Mouse (Mus musculus): ENCODE measurements around the gene Lysmd4.
"Not testable (repeated sequence)": the region's sequence is repeated elsewhere in the genome, so short reads cannot be mapped to it uniquely, and the experiment has no call there.

Gene Lysmd4

DNA sequence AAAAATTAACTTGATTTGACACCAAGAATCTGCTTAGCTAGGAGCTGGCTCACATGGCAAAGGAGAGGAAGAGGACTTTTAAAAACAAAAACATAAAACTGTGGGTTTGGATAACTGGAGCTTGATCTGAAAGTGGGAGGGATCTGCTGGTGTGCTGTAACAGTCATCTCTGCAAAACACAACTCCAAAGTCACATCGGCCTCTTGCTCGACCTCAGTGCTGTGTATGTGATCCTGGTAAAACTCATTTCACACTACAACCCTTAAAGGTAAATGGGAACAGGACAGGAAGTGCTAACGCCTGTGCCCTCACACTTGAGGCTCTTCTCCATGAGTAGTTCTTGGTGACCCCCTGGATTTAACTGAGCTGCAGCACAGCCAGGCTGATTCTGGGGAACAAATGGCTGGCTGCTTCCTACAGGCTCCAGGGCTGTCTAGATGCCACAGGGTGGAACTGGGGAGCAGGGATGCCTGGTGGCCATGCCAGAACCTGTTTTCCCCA is 8.3 kb downstream of the Lysmd4 start:
- DNase-seq (ENCODE audit: low read depth): no peak

DNA sequence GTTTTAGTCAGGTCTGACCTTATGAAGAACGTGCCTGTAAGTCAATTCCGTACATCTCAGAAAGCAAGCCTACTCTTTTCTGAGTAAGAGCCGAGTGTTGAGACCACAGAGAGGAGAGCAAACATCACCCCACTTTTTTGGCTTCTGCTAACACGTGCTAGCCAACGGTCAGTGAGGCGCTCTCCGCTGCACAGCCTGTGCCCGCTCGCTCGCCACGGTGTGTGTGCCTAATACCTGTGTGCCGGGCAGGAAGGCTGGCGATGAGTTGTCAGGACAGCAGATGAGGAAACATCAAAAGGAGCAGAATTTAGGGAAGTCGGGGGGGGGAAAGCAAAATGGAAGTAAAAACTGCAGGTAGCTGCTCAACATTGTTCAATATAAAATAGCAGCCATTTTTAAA is 10.2 kb downstream of the Lysmd4 start:
- DNase-seq (ENCODE audit: low read depth): no peak

DNA sequence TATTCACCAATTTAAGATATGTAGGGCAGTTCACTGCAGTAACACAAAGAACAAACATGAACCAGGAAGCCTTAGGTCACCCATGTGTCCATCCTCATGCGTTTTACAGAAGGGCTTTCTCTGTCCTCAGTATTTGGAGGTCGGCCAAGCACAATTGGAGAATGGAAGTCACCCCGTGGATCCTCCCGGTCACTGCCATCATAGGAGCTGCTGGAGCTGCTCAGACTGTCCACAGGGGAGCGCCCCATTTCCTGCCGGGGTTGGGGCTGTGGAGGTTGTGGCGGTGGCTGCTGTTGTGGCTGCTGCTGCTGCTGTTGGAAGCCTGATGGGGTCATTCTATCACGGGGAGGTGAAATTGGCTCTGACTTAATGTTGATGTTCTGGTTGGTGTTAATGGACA is 12.5 kb downstream of the Lysmd4 start:
- peak; percentile 16 for DNase-seq (ENCODE audit: low read depth)

DNA sequence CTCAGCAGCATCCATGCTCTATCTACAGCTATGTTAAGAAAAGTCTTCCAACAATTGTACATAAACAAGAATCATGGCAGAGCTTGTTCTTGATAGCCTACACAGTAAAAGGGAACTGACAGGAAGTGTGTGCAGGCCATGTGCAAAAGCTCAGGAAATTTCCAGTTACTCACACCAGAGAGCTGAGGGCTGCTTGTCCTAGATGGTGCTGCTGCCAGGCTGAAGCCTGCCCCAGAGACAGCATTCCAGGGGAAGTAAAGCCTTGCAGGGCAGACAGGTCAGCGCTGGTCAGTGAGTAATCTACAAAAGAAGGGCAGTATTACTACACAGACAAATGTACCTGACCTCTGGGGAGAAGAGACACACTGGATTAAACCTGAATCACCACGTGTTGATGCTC is 14.0 kb downstream of the Lysmd4 start:
- no peak for DNase-seq (ENCODE audit: low read depth)

DNA sequence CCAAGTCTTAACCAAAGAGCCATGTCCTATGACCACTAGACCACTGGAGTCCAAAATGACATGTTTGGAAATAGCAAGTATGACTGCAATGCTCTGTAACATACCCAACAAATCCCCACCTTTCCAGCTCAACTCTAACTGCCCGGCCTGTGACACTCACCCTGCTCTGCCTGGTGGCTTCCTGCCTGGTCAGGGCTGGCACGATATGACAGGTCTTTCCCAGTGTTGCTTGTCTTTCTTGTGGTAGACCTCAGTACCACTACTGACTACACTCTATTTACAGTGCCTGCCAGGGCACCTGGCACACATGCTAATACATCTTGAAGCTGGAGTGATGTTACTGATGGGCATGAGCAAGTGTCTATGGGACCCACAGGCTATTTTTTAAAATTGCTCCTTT is 15.4 kb downstream of the Lysmd4 start:
- peak; percentile 72 for DNase-seq (ENCODE audit: low read depth)

DNA sequence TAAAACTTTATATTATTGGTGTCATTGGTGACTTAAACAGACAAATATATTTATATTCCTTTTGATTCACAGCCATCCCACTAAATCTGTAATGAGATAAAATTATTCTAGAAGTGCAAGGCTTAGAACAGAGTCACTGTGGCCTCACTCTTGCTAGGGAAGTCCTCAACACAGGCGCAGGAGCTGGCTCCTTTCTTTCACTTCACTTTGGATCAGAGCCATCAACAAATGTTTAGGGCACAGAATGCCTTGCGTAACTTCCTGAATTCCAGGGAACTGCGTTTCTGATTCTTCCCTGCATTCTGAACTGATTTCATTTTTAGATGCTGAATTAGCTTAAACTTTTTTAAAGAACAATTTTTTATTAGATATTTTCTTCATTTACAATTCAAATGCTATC is 19.6 kb downstream of the Lysmd4 start:
- DNase-seq (ENCODE audit: low read depth): no peak

DNA sequence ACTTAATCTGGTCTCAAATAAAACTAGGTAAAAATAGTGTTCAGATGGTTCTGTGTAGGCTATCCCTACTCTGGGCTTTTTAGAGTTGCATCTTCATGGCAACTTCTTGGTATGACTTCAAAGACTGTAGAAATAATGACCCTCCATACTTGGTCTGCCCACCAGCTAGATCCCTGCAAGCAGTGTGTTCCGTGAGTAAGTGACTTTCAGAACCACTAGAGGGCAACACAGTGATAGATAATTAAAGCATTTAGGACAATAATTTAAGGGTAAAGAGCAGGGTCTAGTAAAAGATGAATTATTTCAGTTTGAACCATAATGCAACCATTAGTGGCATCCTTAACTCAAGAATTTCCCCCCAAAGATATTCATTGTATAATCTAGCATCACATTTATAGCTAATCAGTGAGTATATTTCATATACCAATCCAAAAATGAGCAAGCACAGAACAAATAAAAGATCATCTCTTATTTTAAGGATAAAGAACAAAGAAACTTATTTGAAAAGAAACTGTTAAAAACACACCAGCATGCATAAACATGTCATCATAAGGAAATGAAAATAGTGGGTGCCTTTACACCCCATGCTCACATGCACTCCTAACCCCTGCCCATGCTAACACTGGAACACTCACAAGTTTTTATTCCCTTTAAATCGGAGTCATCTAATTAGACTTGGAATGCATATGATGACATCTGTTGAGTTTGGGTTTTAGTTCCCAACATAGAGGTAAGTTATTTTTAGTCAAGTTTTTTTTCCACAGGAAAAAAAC is 21.0 kb downstream of the Lysmd4 start:
- peak; percentile 59 for DNase-seq (ENCODE audit: low read depth)

DNA sequence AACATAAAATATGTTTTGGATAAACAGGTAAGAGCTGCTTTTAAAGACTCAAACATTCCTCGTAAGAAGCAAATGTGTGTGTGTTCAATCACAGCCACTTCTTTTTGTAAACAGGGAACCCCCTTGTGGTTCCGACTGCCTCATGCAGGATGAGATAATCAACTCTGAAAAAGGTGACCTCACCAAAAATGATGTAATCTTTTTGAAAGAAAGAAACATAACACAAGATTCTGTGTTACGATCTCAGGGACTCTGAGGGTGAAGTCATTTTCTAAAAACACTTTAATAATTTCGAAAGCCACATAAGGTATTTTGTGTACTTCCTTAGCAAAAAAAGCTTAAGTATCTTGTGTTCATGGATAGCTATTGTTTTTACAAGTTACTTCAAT is 21.5 kb downstream of the Lysmd4 start:
- peak; percentile 84 for DNase-seq (ENCODE audit: low read depth)

DNA sequence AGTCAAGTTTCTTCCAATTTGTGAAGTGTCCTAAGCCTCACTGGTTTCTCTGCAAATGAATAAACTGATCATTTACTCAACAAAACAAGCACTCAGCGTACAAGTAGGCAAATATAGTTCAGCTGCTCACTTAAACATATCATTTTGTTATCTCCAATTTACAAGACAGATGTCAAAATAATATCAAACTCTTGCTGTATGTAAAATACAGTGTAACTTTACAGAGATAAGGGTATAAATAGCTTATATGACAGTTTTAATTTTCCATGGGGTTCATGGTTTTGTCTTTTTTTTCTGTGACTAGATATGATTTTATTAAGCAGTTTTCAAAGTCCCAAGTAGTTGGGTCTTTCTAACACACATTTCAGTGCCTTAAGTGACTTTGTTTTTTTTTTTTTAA is 22.9 kb downstream of the Lysmd4 start:
- DNase-seq (ENCODE audit: low read depth): no peak

DNA sequence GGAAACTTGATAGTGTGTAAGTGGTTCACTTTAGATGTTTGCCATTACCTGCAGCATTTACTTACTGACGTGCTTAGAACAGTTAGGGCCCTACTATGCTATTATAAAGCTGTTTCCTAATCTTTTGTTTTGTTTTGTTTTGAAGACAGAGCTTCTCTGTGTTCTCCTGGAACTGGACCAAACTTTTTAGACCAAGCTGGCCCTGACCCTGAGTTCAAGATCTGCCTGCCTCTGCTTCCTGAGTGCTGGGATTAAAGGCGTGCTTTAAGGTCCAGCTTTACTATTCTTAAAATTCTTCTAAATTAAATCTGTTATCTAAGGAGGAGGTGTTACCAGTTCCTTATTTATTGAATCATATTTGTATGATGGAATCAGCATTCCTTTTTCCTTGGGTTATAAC is 23.7 kb downstream of the Lysmd4 start:
- no peak for DNase-seq (ENCODE audit: low read depth)

DNA sequence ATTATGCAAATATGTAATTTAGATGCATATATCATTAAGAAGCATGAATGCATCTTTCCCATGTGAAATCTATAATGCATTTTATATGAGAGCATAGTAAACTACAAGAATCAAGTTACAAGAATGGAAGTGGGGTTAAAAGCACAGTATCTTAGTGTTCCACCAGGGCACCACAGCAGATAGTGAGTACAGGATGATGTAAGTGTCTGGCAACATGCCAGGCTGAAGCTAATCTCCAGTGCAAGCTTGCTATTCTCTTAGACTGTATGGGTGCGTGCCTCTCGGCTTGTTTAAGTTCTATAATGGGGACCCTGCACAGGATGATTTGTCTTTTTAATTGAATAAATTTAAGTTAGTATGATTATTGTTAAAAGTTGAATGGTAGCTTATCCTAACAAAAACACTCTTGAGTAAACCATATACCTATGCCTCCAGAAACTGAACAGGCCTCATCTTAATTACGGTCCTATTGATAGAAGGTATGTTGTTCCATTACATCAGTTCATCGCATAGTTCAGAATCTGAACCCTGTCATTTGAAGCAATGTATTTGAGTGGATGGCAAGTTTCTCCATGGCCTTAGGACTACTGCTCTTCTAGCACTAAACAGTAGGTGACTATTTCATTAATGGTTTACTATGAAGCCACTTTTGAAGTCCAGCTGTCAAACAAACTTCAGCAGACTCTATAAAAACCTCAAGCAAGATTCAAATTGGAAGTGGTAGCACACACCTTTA is 37.7 kb downstream of the Lysmd4 start:
- DNase-seq (ENCODE audit: low read depth): peak; percentile 85

DNA sequence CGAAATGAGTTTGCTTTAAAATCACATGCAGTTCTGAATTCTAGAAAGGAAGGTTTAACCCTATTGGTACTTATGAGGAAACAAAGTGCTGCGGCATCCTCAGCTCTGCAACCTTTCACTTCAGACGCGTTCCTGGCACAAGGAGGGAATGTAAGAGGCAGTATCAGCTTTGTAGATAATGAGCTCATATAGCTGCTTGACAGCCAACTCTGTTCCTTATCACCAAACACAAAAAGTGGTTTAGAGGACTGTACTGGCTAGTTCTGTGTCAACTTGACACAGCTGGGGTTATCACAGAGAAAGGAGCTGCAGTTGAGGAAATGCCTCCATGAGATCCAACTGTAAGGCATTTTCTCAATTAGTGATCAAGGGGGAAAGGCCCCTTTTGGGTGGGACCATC is 48.1 kb downstream of the Lysmd4 start:
- DNase-seq (ENCODE audit: low read depth): not testable (repeated sequence)

DNA sequence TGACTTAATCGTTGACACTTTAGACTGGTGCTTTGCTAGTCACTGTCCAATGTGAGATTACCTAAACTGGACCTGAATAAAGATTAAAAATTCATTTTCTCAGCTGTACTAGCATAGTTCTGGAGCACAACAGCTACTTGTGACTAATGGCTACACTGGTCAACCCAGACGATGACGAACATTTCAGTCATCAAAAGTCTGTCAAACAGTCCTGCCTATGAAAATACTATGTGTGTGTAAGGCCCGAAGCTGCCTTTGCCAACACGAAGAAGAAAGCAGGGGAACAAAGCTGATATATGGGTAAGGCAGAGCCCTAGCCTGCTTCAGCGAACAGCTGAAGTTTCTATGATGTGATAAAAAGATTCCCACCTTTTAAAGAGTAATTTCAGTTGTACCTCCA is 61.2 kb downstream of the Lysmd4 start:
- DNase-seq (ENCODE audit: low read depth): no peak

DNA sequence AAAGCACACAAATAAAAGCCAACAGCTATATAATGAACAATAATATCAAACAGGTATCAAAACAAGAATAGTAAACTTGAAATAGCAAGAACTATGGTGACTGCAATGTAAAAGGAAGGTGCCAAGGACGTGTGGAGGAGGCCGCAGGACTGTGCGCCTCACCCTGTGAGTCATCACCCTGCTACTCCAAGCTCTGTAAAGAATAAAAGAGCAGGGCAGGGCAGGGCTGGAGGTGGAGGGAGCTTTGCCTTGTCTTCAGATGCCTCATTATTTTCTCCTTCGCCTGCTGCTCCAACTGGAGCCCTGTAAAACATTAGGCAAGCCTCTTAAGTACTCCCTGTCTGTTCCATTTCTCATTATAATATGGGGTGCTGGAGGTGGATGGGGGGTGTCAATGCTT is 65.1 kb downstream of the Lysmd4 start:
- DNase-seq (ENCODE audit: low read depth): peak; percentile 55

DNA sequence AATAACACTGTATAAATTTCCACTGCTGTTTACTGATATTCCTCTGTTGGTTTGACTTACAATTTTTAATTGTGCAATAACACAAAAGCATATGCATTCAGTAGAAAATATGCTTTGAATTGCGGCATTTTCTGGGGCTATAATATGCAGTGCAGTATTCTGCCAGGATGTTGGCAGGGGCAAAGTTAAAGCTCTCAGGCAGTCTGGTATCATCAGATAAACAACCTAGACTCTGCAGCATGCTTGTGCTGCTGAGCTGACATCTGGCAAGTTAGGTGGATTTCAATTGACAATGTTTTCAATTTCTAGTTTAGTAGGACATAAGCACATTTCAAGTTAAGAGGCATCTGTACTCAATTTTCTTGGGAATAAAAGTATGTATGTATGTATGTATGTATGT is 69.0 kb downstream of the Lysmd4 start:
- DNase-seq (ENCODE audit: low read depth): peak; percentile 24

DNA sequence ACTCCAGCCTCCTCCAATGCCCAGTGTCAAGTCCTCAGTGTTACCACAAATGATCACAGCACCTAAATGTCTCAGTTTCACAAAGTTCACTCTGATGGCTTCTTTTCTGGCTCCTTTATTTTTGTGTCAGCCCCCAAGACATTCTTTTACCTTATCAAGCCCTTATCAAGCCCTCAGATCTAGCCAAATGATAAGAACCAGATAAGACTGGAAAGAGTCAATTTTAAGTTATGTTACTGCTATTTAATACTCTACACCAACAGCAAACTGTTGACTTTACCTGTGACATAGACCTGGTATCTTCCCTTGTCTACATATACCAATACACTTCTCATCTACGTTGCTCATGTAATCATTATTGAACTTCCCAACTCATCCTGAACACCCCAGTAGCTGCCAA is 74.1 kb downstream of the Lysmd4 start:
- DNase-seq (ENCODE audit: low read depth): no peak

DNA sequence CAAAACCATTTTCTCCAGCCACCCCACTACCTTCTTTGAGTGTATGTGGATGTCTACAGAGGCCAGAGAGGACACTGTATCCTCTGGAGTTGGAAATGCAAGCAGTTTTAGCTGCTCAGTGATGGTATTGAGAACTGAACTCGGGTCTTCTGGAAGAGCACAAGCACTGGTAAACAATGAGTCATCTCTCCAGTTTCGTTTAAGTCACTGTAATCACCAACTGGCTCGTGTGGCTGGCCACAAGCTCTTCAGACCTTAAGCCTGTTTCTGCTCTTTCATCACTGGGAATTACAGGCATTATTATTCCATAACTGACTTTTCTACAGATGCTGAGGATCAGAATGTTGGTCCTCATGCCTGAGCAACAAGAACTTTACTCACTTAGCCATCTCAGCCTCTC is 82.6 kb downstream of the Lysmd4 start:
- peak; percentile 72 for DNase-seq (ENCODE audit: low read depth)

DNA sequence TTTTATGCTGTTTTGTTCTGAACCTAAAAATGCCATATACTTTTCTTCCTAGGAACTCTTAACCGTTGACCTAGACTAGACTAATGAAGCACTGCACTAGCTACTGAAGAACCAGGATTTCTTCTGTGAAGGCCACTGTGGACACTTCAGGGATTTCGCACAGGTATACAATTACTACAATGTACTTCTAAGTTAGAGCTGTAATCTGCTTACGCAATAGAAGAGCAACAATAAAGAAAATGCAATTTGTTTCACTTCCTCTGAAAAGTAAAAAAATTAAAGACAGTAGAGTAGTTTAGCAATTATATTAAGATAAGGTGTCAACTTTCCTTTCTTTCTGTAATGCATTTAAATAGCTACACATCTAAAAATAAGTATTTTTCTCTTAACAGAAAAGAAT is 84.7 kb downstream of the Lysmd4 start:
- DNase-seq (ENCODE audit: low read depth): peak; percentile 16

DNA sequence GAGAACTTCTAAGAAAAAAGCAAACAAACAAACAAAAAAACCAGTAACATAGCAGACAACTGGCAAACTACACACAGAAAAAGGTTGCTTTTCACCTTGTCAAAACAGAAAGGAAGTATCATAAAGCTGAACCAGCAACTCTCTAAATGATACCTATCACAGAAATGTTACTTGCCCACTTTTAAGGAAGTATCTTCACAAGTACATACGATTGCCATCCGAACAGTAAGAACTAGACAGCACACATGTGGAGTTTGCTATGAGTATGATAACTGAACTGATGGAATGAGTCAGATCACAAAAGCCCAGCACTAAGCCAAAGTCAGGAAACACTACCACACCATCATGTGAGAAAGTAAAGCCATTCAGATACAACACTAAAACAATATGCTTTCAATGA is 85.8 kb downstream of the Lysmd4 start:
- DNase-seq (ENCODE audit: low read depth): peak; percentile 58

DNA sequence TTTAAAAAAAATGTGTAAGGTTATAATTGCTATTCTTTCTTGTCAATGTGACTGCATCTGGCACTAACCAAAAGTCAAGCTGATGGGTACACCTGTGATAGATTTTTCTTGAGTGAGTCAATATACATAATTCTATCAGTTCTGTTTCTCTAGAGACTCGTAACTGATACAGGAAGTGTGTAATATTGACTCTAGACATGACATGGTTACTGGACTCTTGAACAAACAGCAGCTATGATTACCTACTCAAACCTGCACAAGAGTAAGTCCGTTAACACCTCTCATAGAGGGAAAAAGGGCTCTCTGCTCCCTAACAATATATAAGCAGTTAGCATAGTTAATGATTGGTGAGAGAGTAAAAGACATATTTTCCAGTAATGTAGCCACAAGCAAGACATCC is 87.8 kb downstream of the Lysmd4 start:
- DNase-seq (ENCODE audit: low read depth): no peak

DNA sequence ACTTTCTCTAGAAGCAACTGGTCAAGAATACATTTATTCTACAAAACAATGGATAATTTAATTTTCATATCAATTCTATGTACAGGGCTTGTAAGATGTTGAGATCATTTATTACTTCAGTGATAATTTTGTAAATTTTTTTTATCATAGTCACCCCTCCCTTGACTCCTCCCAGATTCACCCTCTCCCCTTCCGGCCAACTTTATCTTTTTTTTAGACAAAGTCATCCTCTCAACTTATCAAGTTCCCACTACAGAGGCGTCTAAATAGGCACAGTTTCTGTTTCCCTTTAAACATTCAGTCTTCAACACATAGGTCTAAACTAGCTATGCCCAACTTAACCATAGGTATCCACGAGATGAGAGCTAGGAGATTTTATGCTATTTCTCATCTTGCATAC is 90.9 kb downstream of the Lysmd4 start:
- DNase-seq (ENCODE audit: low read depth): no peak

DNA sequence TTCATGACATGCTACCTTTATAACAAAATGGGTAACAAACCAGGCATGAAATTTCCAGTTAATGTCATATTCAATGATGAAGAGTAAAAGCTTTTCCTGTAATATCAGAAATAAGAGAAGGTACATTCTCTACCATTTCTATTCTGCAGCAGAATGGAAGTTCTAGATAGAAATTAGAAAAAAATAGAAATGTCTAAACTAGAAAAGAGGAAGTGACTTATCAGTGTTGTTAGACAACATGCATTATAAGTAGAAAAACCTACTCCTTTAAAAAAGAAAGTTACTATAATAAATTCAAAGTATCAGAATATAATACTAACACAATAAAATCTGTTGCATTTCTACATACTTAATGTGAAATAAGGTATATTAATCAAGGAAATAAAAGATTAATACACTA is 96.4 kb downstream of the Lysmd4 start:
- DNase-seq (ENCODE audit: low read depth): no peak

DNA sequence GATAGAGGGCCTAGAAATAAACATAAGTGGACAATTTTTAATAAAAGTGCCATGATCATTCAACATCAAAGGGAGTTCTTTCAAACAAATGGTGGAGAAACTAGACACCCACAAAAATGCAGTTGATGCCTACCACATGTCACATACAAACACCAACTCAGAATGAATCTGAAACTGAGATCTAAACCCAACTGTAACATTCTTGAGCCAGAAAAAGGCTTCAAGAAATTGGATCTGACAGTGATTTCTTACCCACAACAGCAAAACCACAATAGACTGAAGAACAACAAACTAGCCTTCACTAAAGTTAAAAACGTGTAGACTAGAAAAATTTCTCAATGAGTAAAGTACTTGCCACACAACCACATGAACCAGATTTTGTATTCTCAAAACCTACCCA is 98.0 kb downstream of the Lysmd4 start:
- DNase-seq (ENCODE audit: low read depth): peak; percentile 26

Data from 416B (cell line).